Mouse (Mus musculus): ENCODE measurements at regions not wholly inside any gene's neighbourhood (a gene's known extent, or its start where the extent isn't known, plus 50 kb on each side); places are given as distances from the start of the nearest gene placed in this dataset.
"Not testable (repeated sequence)": the region's sequence is repeated elsewhere in the genome, so short reads cannot be mapped to it uniquely, and the experiment has no call there.

- H3K9me3 ChIP-seq (ENCODE audit: low read length): no peaks in the 10 kb centered on the region
- no peak overlapping the region for H3K27ac ChIP-seq (ENCODE audit: low read depth)
- H3K27me3 ChIP-seq (ENCODE audit: insufficient read depth, low read length): no peaks in the 10 kb centered on the region
- no peak overlapping the region for H3K9ac ChIP-seq (replicated peaks)
- H3K36me3 ChIP-seq (replicated peaks; ENCODE audit: insufficient read depth, low read length): no peaks in the 10 kb centered on the region
- H3K4me3 ChIP-seq (ENCODE audit: low read depth, low read length): no peak overlapping the region
- 48% methylated on average over 4 of the region's 4 CpGs for WGBS (ENCODE audit: insufficient replicate concordance)
- no peak overlapping the region for H3K4me2 ChIP-seq (ENCODE audit: low read depth, low read length)
- ATAC-seq (no peak), DNase-seq (no peak)
- no peaks in the 10 kb centered on the region for H3K4me1 ChIP-seq (ENCODE audit: insufficient read depth)
- TF ChIP-seq EP300 (IDR thresholded peaks at IDR 0.05; ENCODE audit: low read depth) (no peak), CTCF (IDR thresholded peaks at IDR 0.05; ENCODE audit: low read depth) (no peak)
Observed at GRCm38 (mm10) chr12:65367334-65367733, 142.0 kb downstream of the Wdr20rt start.

GRCm38 (mm10) chr12:65367866-65368419, 142.6 kb downstream of the Wdr20rt start:
- ATAC-seq (no peak), DNase-seq (no peak)
- Histone ChIP-seq H3K27ac (ENCODE audit: low read depth) (no peak overlapping the region), H3K9ac (replicated peaks) (no peak overlapping the region), H3K4me3 (ENCODE audit: low read depth, low read length) (no peak overlapping the region), H3K4me1 (ENCODE audit: insufficient read depth) (no peaks in the 10 kb centered on the region), H3K27me3 (ENCODE audit: insufficient read depth, low read length) (no peaks in the 10 kb centered on the region), H3K9me3 (ENCODE audit: low read length) (no peaks in the 10 kb centered on the region), H3K4me2 (ENCODE audit: low read depth, low read length) (no peak overlapping the region), H3K36me3 (replicated peaks; ENCODE audit: insufficient read depth, low read length) (no peaks in the 10 kb centered on the region)
- TF ChIP-seq CTCF (IDR thresholded peaks at IDR 0.05; ENCODE audit: low read depth) (no peak), EP300 (IDR thresholded peaks at IDR 0.05; ENCODE audit: low read depth) (no peak)
- 67% methylated on average over 1 of the region's 1 CpGs for WGBS (ENCODE audit: insufficient replicate concordance)

- Histone ChIP-seq H3K9me3 (ENCODE audit: low read length) (no peaks in the 10 kb centered on the region), H3K9ac (replicated peaks) (no peak overlapping the region), H3K4me3 (ENCODE audit: low read depth, low read length) (no peak overlapping the region), H3K4me2 (ENCODE audit: low read depth, low read length) (no peak overlapping the region), H3K36me3 (replicated peaks; ENCODE audit: insufficient read depth, low read length) (no peaks in the 10 kb centered on the region), H3K27ac (ENCODE audit: low read depth) (no peak overlapping the region), H3K4me1 (ENCODE audit: insufficient read depth) (no peaks in the 10 kb centered on the region), H3K27me3 (ENCODE audit: insufficient read depth, low read length) (no peaks in the 10 kb centered on the region)
- DNase-seq (no peak), ATAC-seq (no peak)
- TF ChIP-seq CTCF (IDR thresholded peaks at IDR 0.05; ENCODE audit: low read depth): no peak
- TF ChIP-seq EP300 (IDR thresholded peaks at IDR 0.05; ENCODE audit: low read depth): no peak
- WGBS (ENCODE audit: insufficient replicate concordance): 85% methylated on average over 2 of the region's 2 CpGs
Observed at GRCm38 (mm10) chr12:65371650-65372049, 146.3 kb downstream of the Wdr20rt start.

GRCm38 (mm10) chr12:65379321-65379720, 154.0 kb downstream of the Wdr20rt start:
- no peak overlapping the region for H3K9ac ChIP-seq (replicated peaks)
- DNase-seq (no peak), ATAC-seq (no peak)
- H3K27me3 ChIP-seq (ENCODE audit: insufficient read depth, low read length): no peaks in the 10 kb centered on the region
- H3K4me2 ChIP-seq (ENCODE audit: low read depth, low read length): no peak overlapping the region
- no peaks in the 10 kb centered on the region for H3K9me3 ChIP-seq (ENCODE audit: low read length)
- H3K27ac ChIP-seq (ENCODE audit: low read depth): no peak overlapping the region
- WGBS (ENCODE audit: insufficient replicate concordance): 75% methylated on average over 1 of the region's 1 CpGs
- H3K4me1 ChIP-seq (ENCODE audit: insufficient read depth): no peaks in the 10 kb centered on the region
- H3K36me3 ChIP-seq (replicated peaks; ENCODE audit: insufficient read depth, low read length): no peaks in the 10 kb centered on the region
- no peak overlapping the region for H3K4me3 ChIP-seq (ENCODE audit: low read depth, low read length)
- TF ChIP-seq EP300 (IDR thresholded peaks at IDR 0.05; ENCODE audit: low read depth) (no peak), CTCF (IDR thresholded peaks at IDR 0.05; ENCODE audit: low read depth) (no peak)

GRCm38 (mm10) chr12:65382118-65382791, 156.9 kb downstream of the Wdr20rt start:
- WGBS (ENCODE audit: insufficient replicate concordance): 58% methylated on average over 5 of the region's 5 CpGs
- ATAC-seq: no peak

GRCm38 (mm10) chr12:65382796-65383195, 157.5 kb downstream of the Wdr20rt start:
- not testable (repeated sequence) for H3K36me3 ChIP-seq (replicated peaks; ENCODE audit: insufficient read depth, low read length); H3K4me3 ChIP-seq (ENCODE audit: low read depth, low read length); H3K27ac ChIP-seq (ENCODE audit: low read depth); H3K9me3 ChIP-seq (ENCODE audit: low read length); H3K4me1 ChIP-seq (ENCODE audit: insufficient read depth); H3K4me2 ChIP-seq (ENCODE audit: low read depth, low read length); H3K9ac ChIP-seq (replicated peaks); DNase-seq; ATAC-seq; H3K27me3 ChIP-seq (ENCODE audit: insufficient read depth, low read length)
- 91% methylated on average over 11 of the region's 11 CpGs for WGBS (ENCODE audit: insufficient replicate concordance)

More at GRCm38 (mm10) chr12:65382118-65382791, 156.9 kb downstream of the Wdr20rt start:
- DNase-seq: no peak
- no peaks in the 10 kb centered on the region for H3K36me3 ChIP-seq (replicated peaks; ENCODE audit: insufficient read depth, low read length)
- H3K4me3 ChIP-seq (ENCODE audit: low read depth, low read length): no peak overlapping the region
- H3K9me3 ChIP-seq (ENCODE audit: low read length): no peaks in the 10 kb centered on the region
- H3K4me2 ChIP-seq (ENCODE audit: low read depth, low read length): no peak overlapping the region
- no peak overlapping the region for H3K9ac ChIP-seq (replicated peaks)
- no peaks in the 10 kb centered on the region for H3K27me3 ChIP-seq (ENCODE audit: insufficient read depth, low read length)
- no peak for TF ChIP-seq CTCF (IDR thresholded peaks at IDR 0.05; ENCODE audit: low read depth)
- no peak for TF ChIP-seq EP300 (IDR thresholded peaks at IDR 0.05; ENCODE audit: low read depth)
- no peak overlapping the region for H3K27ac ChIP-seq (ENCODE audit: low read depth)
- no peaks in the 10 kb centered on the region for H3K4me1 ChIP-seq (ENCODE audit: insufficient read depth)
